Mouse (Mus musculus): ENCODE measurements around the gene Trap1.

- TF ChIP-seq CTCF (IDR thresholded peaks at IDR 0.05; ENCODE audit: low read depth) (no peak), EP300 (IDR thresholded peaks at IDR 0.05; ENCODE audit: low read depth) (no peak)
Observed at GRCm38 (mm10) chr16:4079656-4080055, 2.0 kb upstream of the Trap1 start.

All from liver, postnatal 0 days (tissue).